Mouse (Mus musculus) liver, embryonic 11.5 days (tissue): Measurements from ENCODE around the gene Adrm1. TPM values are rescaled to one million over a fixed set of nuclear protein-coding genes. Genes with fewer than 3 reads are reported as not detected.
"Not testable (repeated sequence)": the region's sequence is repeated elsewhere in the genome, so short reads cannot be mapped to it uniquely, and the experiment has no call there.

Experiments
- ATAC-seq: fragments of 200-750 bp; cut with Nextera tagmentation; replicated peaks from 2 replicates; pipeline ENCODE4 v1.8.0; 2017; ENCODE audit warnings: moderate number of reproducible peaks, mild to moderate bottlenecking, moderate TSS enrichment, moderate library complexity; ENCODE audit not compliant: low FRiP score
- DNase-seq: peaks from one replicate; pipeline ENCODE4 v3.0.0-alpha.2; 2017; ENCODE audit warnings: low spot score
- H3K27ac ChIP-seq: fragments of 300-500 bp; sonication (generic); 2 replicates; pipeline ENCODE4 v1.5.1; 2014; ENCODE audit warnings: mild to moderate bottlenecking, low read depth, low read length, control low read depth
- H3K27me3 ChIP-seq: fragments of 300-500 bp; sonication (generic); replicated peaks from 2 replicates; pipeline ENCODE4 v1.6.1; 2014; ENCODE audit warnings: low read length, mixed read lengths; ENCODE audit not compliant: control insufficient read depth, insufficient read depth
- H3K36me3 ChIP-seq: fragments of 300-500 bp; sonication (generic); 2 replicates; pipeline ENCODE4 v1.6.1; 2014; ENCODE audit warnings: mild to moderate bottlenecking, low read length, moderate library complexity, mixed read lengths; ENCODE audit not compliant: control insufficient read depth, insufficient read depth
- H3K4me1 ChIP-seq: fragments of 300-500 bp; sonication (generic); replicated peaks from 2 replicates; pipeline ENCODE4 v1.6.1; 2014; ENCODE audit warnings: low read length, mixed read lengths; ENCODE audit not compliant: control insufficient read depth, insufficient read depth
- H3K4me2 ChIP-seq: fragments of 300-500 bp; sonication (generic); 2 replicates; pipeline ENCODE4 v1.6.1; 2014; ENCODE audit warnings: mild to moderate bottlenecking, control low read depth, moderate library complexity
- H3K4me3 ChIP-seq: fragments of 300-500 bp; sonication (generic); 2 replicates; pipeline ENCODE4 v1.5.1; 2014; ENCODE audit warnings: low read depth, low read length, control low read depth
- H3K9ac ChIP-seq: fragments of 300-500 bp; sonication (generic); 2 replicates; pipeline ENCODE4 v1.6.1; 2014; ENCODE audit warnings: low read depth, low read length, control low read depth
- H3K9me3 ChIP-seq: fragments of 300-500 bp; sonication (generic); 2 replicates; pipeline ENCODE4 v1.6.1; 2016; ENCODE audit warnings: low read length, inconsistent platforms, mixed read lengths; ENCODE audit not compliant: control insufficient read depth
- WGBS: fragments of 180-500 bp; shearing (Covaris S2); extraction: QIAGEN DNeasy Blood & Tissue Kit; methylation state at CpG from one replicate; pipeline ENCODE4 v1.1.7; 2014; 5-methylcytosine and 5-hydroxymethylcytosine counted together
- polyA plus RNA-seq: library from polyadenylated mRNA; unstranded; fragments of >200 nt; fragmentation: Nextera tagmentation; extraction: Ambion mirVana; gene quantifications from 2 replicates; pipeline ENCODE4 v1.2.1, GENCODE M21; 2014

Adrm1 gene
- polyA plus RNA-seq, 1 experiment from 2014 or later = 217 TPM

GRCm38 (mm10) chr2:180173711-180174110 lies 2.4 kb downstream of the Adrm1 start:
- not testable (repeated sequence) for H3K9ac ChIP-seq, H3K27ac ChIP-seq, H3K27me3 ChIP-seq, H3K4me3 ChIP-seq, H3K4me2 ChIP-seq, ATAC-seq, H3K9me3 ChIP-seq, DNase-seq
- 88% methylated on average over 8 of the region's 8 CpGs for WGBS
- Histone ChIP-seq H3K4me1 (peaks cover 14% of the 10 kb centered on the region), H3K36me3 (peaks cover 41% of the 10 kb centered on the region; the same call in 1 of the 2 replicates)

GRCm38 (mm10) chr2:180174121-180174520 lies 2.8 kb downstream of the Adrm1 start:
- Histone ChIP-seq H3K36me3 (peaks cover 41% of the 10 kb centered on the region; the same call in 1 of the 2 replicates), H3K27me3 (no peaks in the 10 kb centered on the region), H3K4me1 (peaks cover 14% of the 10 kb centered on the region), H3K4me2 (no peak overlapping the region), H3K9me3 (no peaks in the 10 kb centered on the region), H3K27ac (no peak overlapping the region), H3K4me3 (no peak overlapping the region), H3K9ac (no peak overlapping the region)
- ATAC-seq = no peak
- no peak for DNase-seq
- 86% methylated on average over 5 of the region's 5 CpGs for WGBS

- H3K27ac ChIP-seq = no peak overlapping the region
- DNase-seq = no peak
- H3K4me1 ChIP-seq = peaks cover 12% of the 10 kb centered on the region
- 94% methylated on average over 7 of the region's 7 CpGs for WGBS
- H3K36me3 ChIP-seq = peaks cover 43% of the 10 kb centered on the region; the same call in 1 of the 2 replicates
- H3K9ac ChIP-seq = no peak overlapping the region
- ATAC-seq = no peak
- H3K4me3 ChIP-seq = no peak overlapping the region
- no peak overlapping the region for H3K4me2 ChIP-seq
- no peaks in the 10 kb centered on the region for H3K27me3 ChIP-seq
- H3K9me3 ChIP-seq = no peaks in the 10 kb centered on the region
Observed at GRCm38 (mm10) chr2:180175725-180176124, 4.4 kb downstream of the Adrm1 start.

GRCm38 (mm10) chr2:180181542-180181941 lies 10.3 kb downstream of the Adrm1 start:
- DNase-seq (no peak), ATAC-seq (no peak)
- Histone ChIP-seq H3K9ac (no peak overlapping the region), H3K4me3 (no peak overlapping the region), H3K36me3 (peaks cover 19% of the 10 kb centered on the region; the same call in 1 of the 2 replicates), H3K9me3 (no peaks in the 10 kb centered on the region), H3K27ac (no peak overlapping the region), H3K4me2 (no peak overlapping the region), H3K4me1 (no peaks in the 10 kb centered on the region), H3K27me3 (no peaks in the 10 kb centered on the region)
- WGBS = 83% methylated on average over 9 of the region's 9 CpGs

- Histone ChIP-seq H3K9me3 (no peaks in the 10 kb centered on the region), H3K9ac (no peak overlapping the region), H3K27ac (no peak overlapping the region), H3K4me3 (no peak overlapping the region), H3K4me2 (no peak overlapping the region), H3K4me1 (no peaks in the 10 kb centered on the region), H3K36me3 (peaks cover 2% of the 10 kb centered on the region; the same call in 1 of the 2 replicates), H3K27me3 (no peaks in the 10 kb centered on the region)
- ATAC-seq (no peak), DNase-seq (no peak)
- WGBS = 87% methylated on average over 24 of the region's 24 CpGs
Observed at GRCm38 (mm10) chr2:180184011-180184751, 12.9 kb downstream of the Adrm1 start.

- no peaks in the 10 kb centered on the region for H3K9me3 ChIP-seq
- ATAC-seq (no peak), DNase-seq (no peak)
- WGBS = 74% methylated on average over 6 of the region's 6 CpGs
- H3K27ac ChIP-seq = no peak overlapping the region
- no peaks in the 10 kb centered on the region for H3K27me3 ChIP-seq
- no peaks in the 10 kb centered on the region for H3K4me1 ChIP-seq
- no peaks in the 10 kb centered on the region for H3K36me3 ChIP-seq
- no peak overlapping the region for H3K4me3 ChIP-seq
- no peak overlapping the region for H3K4me2 ChIP-seq
- H3K9ac ChIP-seq = no peak overlapping the region
Observed at GRCm38 (mm10) chr2:180184752-180185109, 13.4 kb downstream of the Adrm1 start.

GRCm38 (mm10) chr2:180185686-180186085 lies 14.4 kb downstream of the Adrm1 start:
- ATAC-seq = no peak
- Histone ChIP-seq H3K4me2 (no peak overlapping the region), H3K9me3 (no peaks in the 10 kb centered on the region), H3K36me3 (no peaks in the 10 kb centered on the region), H3K4me3 (no peak overlapping the region), H3K27ac (no peak overlapping the region), H3K27me3 (no peaks in the 10 kb centered on the region), H3K4me1 (no peaks in the 10 kb centered on the region), H3K9ac (no peak overlapping the region)
- 88% methylated on average over 14 of the region's 14 CpGs for WGBS
- DNase-seq = no peak

GRCm38 (mm10) chr2:180187362-180187761 lies 16.1 kb downstream of the Adrm1 start:
- no peak overlapping the region for H3K9ac ChIP-seq
- no peak overlapping the region for H3K27ac ChIP-seq
- H3K27me3 ChIP-seq = no peaks in the 10 kb centered on the region
- H3K9me3 ChIP-seq = no peaks in the 10 kb centered on the region
- no peak overlapping the region for H3K4me2 ChIP-seq
- DNase-seq (no peak), ATAC-seq (no peak)
- WGBS = 90% methylated on average over 11 of the region's 11 CpGs
- no peaks in the 10 kb centered on the region for H3K4me1 ChIP-seq
- no peaks in the 10 kb centered on the region for H3K36me3 ChIP-seq
- H3K4me3 ChIP-seq = no peak overlapping the region
